Mouse (Mus musculus) bone marrow, adult 2 months (tissue): ENCODE measurements around the gene Nol4l. TPM values are rescaled to one million over a fixed set of nuclear protein-coding genes. Genes with fewer than 3 reads are reported as not detected.
A peak's percentile ranks its signal among the peaks of the same experiment; 100 is the strongest.
"Not testable (repeated sequence)": the region's sequence is repeated elsewhere in the genome, so short reads cannot be mapped to it uniquely, and the experiment has no call there.

Experiments
- H3K27ac ChIP-seq: fragments of 200-500 bp; 2 replicates; pipeline ENCODE4 v1.5.1; 2012; ENCODE audit warnings: low read depth, mild to moderate bottlenecking, control low read depth, inconsistent platforms, low read length; ENCODE audit not compliant: control insufficient read depth, poor library complexity, insufficient read depth
- H3K4me1 ChIP-seq: fragments of 200-500 bp; 2 replicates; pipeline ENCODE4 v1.6.1; 2011; ENCODE audit warnings: low read length; ENCODE audit not compliant: control insufficient read depth, insufficient read depth
- H3K4me3 ChIP-seq: fragments of 200-500 bp; replicated peaks from 2 replicates; pipeline ENCODE3; 2011; ENCODE audit warnings: mild to moderate bottlenecking, low read depth, low read length, control low read depth; ENCODE audit not compliant: control insufficient read depth
- CTCF ChIP-seq: fragments of 200-500 bp; IDR thresholded peaks from 2 replicates; pipeline ENCODE4 v1.5.1; 2011; ENCODE audit warnings: low read length, control low read depth; ENCODE audit not compliant: control insufficient read depth, insufficient read depth
- POLR2A ChIP-seq: fragments of 200-500 bp; IDR thresholded peaks from 2 replicates; pipeline ENCODE4 v1.6.1; 2011; ENCODE audit warnings: low read depth, mild to moderate bottlenecking, control low read depth, low read length, borderline replicate concordance; ENCODE audit not compliant: control insufficient read depth
- WGBS: fragments of 180-500 bp; shearing (Covaris S2); methylation state at CpG from one replicate; pipeline ENCODE4 v1.1.7; 2018; 5-methylcytosine and 5-hydroxymethylcytosine counted together
- polyA plus RNA-seq: library from polyadenylated mRNA; stranded (reverse); fragments of >200 nt; gene quantifications from 2 replicates; pipeline ENCODE4 v1.2.4, GENCODE M21; 2011; ENCODE audit warnings: low replicate concordance; ENCODE audit not compliant: missing spikeins, insufficient read depth, insufficient read length

Nol4l gene
- polyA plus RNA-seq, 1 experiment: 7.5 TPM

- Histone ChIP-seq H3K4me3 (no peak overlapping the region), H3K4me1 (peaks cover 8% of the 10 kb centered on the region), H3K27ac (no peak overlapping the region; the same call in 1 of the 2 replicates)
- 92% methylated on average over 13 of the region's 13 CpGs for WGBS
- no peak for TF ChIP-seq POLR2A
Measured at GRCm38 (mm10) chr2:153496898-153497297, 32.9 kb downstream of the Nol4l start.

GRCm38 (mm10) chr2:153496301-153496700, 33.5 kb downstream of the Nol4l start:
- no peak overlapping the region for H3K4me3 ChIP-seq
- TF ChIP-seq CTCF: no peak
- TF ChIP-seq POLR2A: no peak
- H3K4me1 ChIP-seq: peaks cover 8% of the 10 kb centered on the region
- H3K27ac ChIP-seq: peak overlapping the region; percentile 77
- 50% methylated on average over 6 of the region's 6 CpGs for WGBS

- Histone ChIP-seq H3K4me1 (peaks cover 8% of the 10 kb centered on the region), H3K4me3 (no peak overlapping the region), H3K27ac (peak overlapping the region; percentile 77)
- 14% methylated on average over 4 of the region's 4 CpGs for WGBS
- no peak for TF ChIP-seq POLR2A
- TF ChIP-seq CTCF: no peak
Measured at GRCm38 (mm10) chr2:153495818-153496217, 34.0 kb downstream of the Nol4l start.

GRCm38 (mm10) chr2:153495391-153495790, 34.4 kb downstream of the Nol4l start:
- not testable (repeated sequence) for H3K4me3 ChIP-seq, H3K4me1 ChIP-seq
- peak overlapping the region; percentile 77 for H3K27ac ChIP-seq
- WGBS: 48% methylated on average over 4 of the region's 4 CpGs

- Histone ChIP-seq H3K4me1 (peaks cover 10% of the 10 kb centered on the region), H3K27ac (peak overlapping the region; percentile 68), H3K4me3 (no peak overlapping the region)
- TF ChIP-seq POLR2A (no peak), CTCF (no peak)
- WGBS: 21% methylated on average over 9 of the region's 9 CpGs
Measured at GRCm38 (mm10) chr2:153494293-153494811, 35.4 kb downstream of the Nol4l start.

- TF ChIP-seq POLR2A (peak; percentile 75), CTCF (no peak)
- 8% methylated on average over 6 of the region's 6 CpGs for WGBS
- Histone ChIP-seq H3K4me1 (peaks cover 10% of the 10 kb centered on the region), H3K27ac (peak overlapping the region; percentile 68), H3K4me3 (no peak overlapping the region)
Measured at GRCm38 (mm10) chr2:153493781-153494292, 35.9 kb downstream of the Nol4l start.

GRCm38 (mm10) chr2:153493393-153493731, 36.4 kb downstream of the Nol4l start:
- TF ChIP-seq CTCF (no peak), POLR2A (no peak)
- H3K4me3 ChIP-seq: peak overlapping the region; percentile 43
- peak overlapping the region; percentile 68 for H3K27ac ChIP-seq
- H3K4me1 ChIP-seq: peaks cover 10% of the 10 kb centered on the region
- 3% methylated on average over 2 of the region's 2 CpGs for WGBS

- WGBS: 1% methylated on average over 74 of the region's 83 CpGs
- peak within 1 kb of the TSS; percentile 68 for H3K27ac ChIP-seq
- peaks cover 10% of the 10 kb centered on the region for H3K4me1 ChIP-seq
- TF ChIP-seq CTCF (no peak), POLR2A (peak; percentile 59; the same call in 1 of the 2 replicates)
- H3K4me3 ChIP-seq: peak within 1 kb of the TSS; percentile 76
Measured at GRCm38 (mm10) chr2:153492573-153493392, 37.0 kb downstream of the Nol4l start, which contains the start of gene 4930404H24Rik. Gene 4930404H24Rik, plus strand, starts transcription at chr2:153492790.

GRCm38 (mm10) chr2:153492179-153492517, 37.6 kb downstream of the Nol4l start:
- peak overlapping the region; percentile 59 for H3K4me3 ChIP-seq
- peaks cover 10% of the 10 kb centered on the region for H3K4me1 ChIP-seq
- WGBS: under 1% methylated on average over 24 of the region's 24 CpGs
- peak overlapping the region; percentile 65 for H3K27ac ChIP-seq
- TF ChIP-seq POLR2A: no peak
- TF ChIP-seq CTCF: no peak
